Mouse (Mus musculus) hindbrain, postnatal 0 days (tissue): ENCODE results near the gene Col9a3. TPM values are rescaled to one million over a fixed set of nuclear protein-coding genes. Genes with fewer than 3 reads are reported as not detected.

Experiments used
- ATAC-seq: fragments of 200-750 bp; cut with Nextera tagmentation; 2 replicates; pipeline ENCODE4 v1.8.0; 2017; ENCODE audit warnings: mild to moderate bottlenecking, moderate TSS enrichment, moderate library complexity
- DNase-seq: peaks from one replicate; pipeline ENCODE4 v3.0.0-alpha.2; 2015; ENCODE audit warnings: low spot score
- H3K27ac ChIP-seq: fragments of 300-500 bp; sonication (generic); 2 replicates; pipeline ENCODE4 v1.5.1; 2014; ENCODE audit warnings: mild to moderate bottlenecking
- H3K27me3 ChIP-seq: fragments of 300-500 bp; sonication (generic); 2 replicates; pipeline ENCODE4 v1.6.1; 2014; ENCODE audit warnings: low read length, mixed read lengths; ENCODE audit not compliant: insufficient read depth
- H3K36me3 ChIP-seq: fragments of 300-500 bp; sonication (generic); 2 replicates; pipeline ENCODE4 v1.6.1; 2014; ENCODE audit warnings: low read length, mixed read lengths; ENCODE audit not compliant: insufficient read depth
- H3K4me1 ChIP-seq: fragments of 300-500 bp; sonication (generic); 2 replicates; pipeline ENCODE4 v1.6.1; 2014; ENCODE audit warnings: antibody characterized with exemption, low read length, mixed read lengths; ENCODE audit not compliant: insufficient read depth
- H3K4me2 ChIP-seq: fragments of 300-500 bp; sonication (generic); 2 replicates; pipeline ENCODE4 v1.6.1; 2014; ENCODE audit warnings: low read depth, mild to moderate bottlenecking, low read length, moderate library complexity, mixed read lengths
- H3K4me3 ChIP-seq: fragments of 300-500 bp; sonication (generic); 2 replicates; pipeline ENCODE4 v1.5.1; 2014; ENCODE audit warnings: low read length
- H3K9ac ChIP-seq: fragments of 300-500 bp; sonication (generic); replicated peaks from 2 replicates; pipeline ENCODE4 v1.6.1; 2014; ENCODE audit warnings: mild to moderate bottlenecking, low read length, moderate library complexity, mixed read lengths
- H3K9me3 ChIP-seq: fragments of 300-500 bp; sonication (generic); 2 replicates; pipeline ENCODE4 v1.6.1; 2016; ENCODE audit warnings: low read length, mixed read lengths
- CTCF ChIP-seq: IDR thresholded peaks from 2 replicates; pipeline ENCODE4 v1.5.1; 2016; ENCODE audit warnings: antibody characterized with exemption, control low read depth, low read depth
- WGBS: fragments of 180-500 bp; shearing (Covaris S2); extraction: QIAGEN DNeasy Blood & Tissue Kit; methylation state at CpG from one replicate; pipeline ENCODE4 v1.1.7; 2014; 5-methylcytosine and 5-hydroxymethylcytosine counted together
- polyA plus RNA-seq: library from polyadenylated mRNA; unstranded; fragments of >200 nt; fragmentation: Nextera tagmentation; extraction: Ambion mirVana; gene quantifications from 2 replicates; pipeline ENCODE4 v1.2.1, GENCODE M21; 2015
- total RNA-seq: library from RNA; depleted of rRNA; stranded (reverse); fragments of >200 nt; gene quantifications from 2 replicates; pipeline ENCODE4 v1.2.3, GENCODE M21; 2014; rRNA removed

Col9a3 gene
- total and polyA plus RNA-seq, 2 experiments from 2014 or later, result 90.1 to 98.9 TPM

GRCm38 (mm10) chr2:180662008-180662407, 64.4 kb downstream of the Col9a3 start:
- Histone ChIP-seq H3K27me3 (no peaks in the 10 kb centered on the region), H3K4me3 (no peak overlapping the region), H3K4me2 (no peak overlapping the region), H3K9ac (no peak overlapping the region), H3K4me1 (no peaks in the 10 kb centered on the region), H3K36me3 (peaks cover 19% of the 10 kb centered on the region; the same call in 1 of the 2 replicates), H3K9me3 (no peaks in the 10 kb centered on the region), H3K27ac (no peak overlapping the region)
- ATAC-seq, result no peak
- 83% methylated on average over 4 of the region's 4 CpGs for WGBS
- TF ChIP-seq CTCF, result no peak
- DNase-seq, result no peak

Other genes starting within 250 kb of the Col9a3 start
- gene Slco4a1, start 141.5 kb upstream of the Col9a3 start, total RNA-seq, result 4.0 and 5.4 TPM in 2 replicates
- gene Slco4a1, start 141.5 kb upstream of the Col9a3 start, polyA plus RNA-seq, result 2.0 and 2.9 TPM in 2 replicates
- 9.0 and 11.1 TPM in 2 replicates for gene Ntsr1, start 97.8 kb upstream of the Col9a3 start, total RNA-seq
- 2.8 and 2.9 TPM in 2 replicates for gene Ntsr1, start 97.8 kb upstream of the Col9a3 start, polyA plus RNA-seq
- gene Mrgbp, start 16.5 kb upstream of the Col9a3 start, total RNA-seq, result 48.2 and 49.3 TPM in 2 replicates
- gene Mrgbp, start 16.5 kb upstream of the Col9a3 start, polyA plus RNA-seq, result 32.5 and 36.0 TPM in 2 replicates
- gene Ogfr, start 8.5 kb upstream of the Col9a3 start, total RNA-seq, result 88.5 and 106 TPM in 2 replicates
- 82.9 and 84.4 TPM in 2 replicates for gene Ogfr, start 8.5 kb upstream of the Col9a3 start, polyA plus RNA-seq
- gene Tcfl5, start 44.9 kb downstream of the Col9a3 start, total RNA-seq, result 5.8 and 7.2 TPM in 2 replicates
- gene Tcfl5, start 44.9 kb downstream of the Col9a3 start, polyA plus RNA-seq, result 0.91 and 1.0 TPM in 2 replicates
- gene Dido1, start 112.2 kb downstream of the Col9a3 start, total RNA-seq, result 35.7 and 36.3 TPM in 2 replicates
- gene Dido1, start 112.2 kb downstream of the Col9a3 start, polyA plus RNA-seq, result 21.7 and 22.8 TPM in 2 replicates
- 43.2 and 51.1 TPM in 2 replicates for gene Gid8, start 112.3 kb downstream of the Col9a3 start, total RNA-seq
- 45.5 TPM in 2 replicates for gene Gid8, start 112.3 kb downstream of the Col9a3 start, polyA plus RNA-seq
- 0.32 and 0.68 TPM in 2 replicates for gene Slc17a9, start 127.5 kb downstream of the Col9a3 start, total RNA-seq
- gene Slc17a9, start 127.5 kb downstream of the Col9a3 start, polyA plus RNA-seq, result 0.29 and 0.52 TPM in 2 replicates
- 0.72 and 0.73 TPM in 2 replicates for gene Bhlhe23, start 179.1 kb downstream of the Col9a3 start, total RNA-seq
- 0.23 and 0.49 TPM in 2 replicates for gene Bhlhe23, start 179.1 kb downstream of the Col9a3 start, polyA plus RNA-seq